Mouse (Mus musculus): Measurements from ENCODE around the gene Btbd18. TPM values are rescaled to one million over a fixed set of nuclear protein-coding genes. Genes with fewer than 3 reads are reported as not detected.

The Btbd18 gene
- not detected in 2 replicates for total RNA-seq (2014; rRNA removed)
- 0.27 and 0.35 TPM in 2 replicates for polyA plus RNA-seq (2015; fragmentation: Nextera tagmentation; extraction: Ambion mirVana)

DNA sequence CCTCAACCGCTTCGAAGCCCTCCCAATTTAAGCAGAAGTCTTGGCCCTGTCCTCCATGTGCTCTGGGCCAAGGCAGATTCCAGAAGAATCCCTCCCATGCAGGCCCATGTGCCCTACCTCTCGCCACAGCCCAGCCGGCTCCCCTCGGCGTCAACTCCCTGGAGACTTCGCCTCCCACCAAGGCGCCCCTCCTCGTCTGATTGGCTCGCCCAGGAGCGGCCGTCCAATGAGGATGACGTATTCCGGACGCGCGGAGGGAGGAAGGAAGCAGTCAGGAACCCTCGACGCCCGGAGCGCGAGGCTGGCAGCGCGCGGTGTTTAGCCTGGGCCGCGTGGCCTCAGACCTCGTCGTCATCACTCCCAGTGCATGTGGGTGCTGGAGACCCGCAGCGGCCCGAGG lies at the start of gene Btbd18:
Gene Btbd18, plus strand, starts transcription at position 274 of the 400 bp plus-strand sequence.
- H3K27me3 ChIP-seq (ENCODE audit: insufficient read depth, low read length) = no peaks in the 10 kb centered on the region
- DNase-seq (ENCODE audit: low spot score) (no peak), ATAC-seq (ENCODE audit: low FRiP score) (no peak)
- WGBS = 94% methylated on average over 32 of the region's 32 CpGs
- H3K36me3 ChIP-seq (ENCODE audit: insufficient read depth, low read length) = no peaks in the 10 kb centered on the region
- H3K27ac ChIP-seq (ENCODE audit: low read depth, low read length) = no peak within 1 kb of the TSS
- H3K4me3 ChIP-seq (ENCODE audit: low read depth, low read length) = no peak within 1 kb of the TSS
- no peak within 1 kb of the TSS for H3K9ac ChIP-seq (replicated peaks; ENCODE audit: low read length, poor library complexity, severe bottlenecking)
- no peak for TF ChIP-seq CTCF (IDR thresholded peaks at IDR 0.05)
- no peak within 1 kb of the TSS for H3K4me2 ChIP-seq (ENCODE audit: low read depth, low read length, poor library complexity, severe bottlenecking)
- H3K4me1 ChIP-seq (ENCODE audit: insufficient read depth, low read length) = no peaks in the 10 kb centered on the region
- no peaks in the 10 kb centered on the region for H3K9me3 ChIP-seq (ENCODE audit: low read length)

DNA sequence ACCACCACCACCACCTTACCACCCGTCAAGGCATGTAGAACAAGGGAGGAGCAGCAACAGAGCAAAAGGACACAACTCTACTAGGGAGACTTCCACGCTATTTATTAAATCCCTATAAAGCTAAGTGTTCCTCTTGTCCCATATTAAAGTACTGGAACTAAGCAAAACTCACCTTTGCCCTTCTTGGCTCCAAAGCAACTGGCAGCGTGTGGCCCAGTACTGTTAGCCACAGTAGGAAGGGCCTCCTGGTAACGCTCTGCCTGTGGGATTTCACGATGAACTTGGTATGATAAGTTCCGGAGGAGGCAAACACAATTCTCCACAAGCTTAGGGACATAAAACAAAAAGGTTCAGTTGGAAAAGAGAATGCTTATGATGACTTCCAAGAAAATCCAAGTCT lies 46.1 kb upstream of the Btbd18 start:
- Histone ChIP-seq H3K36me3 (ENCODE audit: insufficient read depth, low read length) (peaks cover 59% of the 10 kb centered on the region), H3K4me3 (ENCODE audit: low read depth, low read length) (no peak overlapping the region), H3K27ac (ENCODE audit: low read depth, low read length) (no peak overlapping the region), H3K27me3 (ENCODE audit: insufficient read depth, low read length) (no peaks in the 10 kb centered on the region), H3K4me2 (ENCODE audit: low read depth, low read length, poor library complexity, severe bottlenecking) (no peak overlapping the region), H3K9me3 (ENCODE audit: low read length) (no peaks in the 10 kb centered on the region), H3K4me1 (ENCODE audit: insufficient read depth, low read length) (no peaks in the 10 kb centered on the region), H3K9ac (replicated peaks; ENCODE audit: low read length, poor library complexity, severe bottlenecking) (no peak overlapping the region)
- WGBS = 93% methylated on average over 6 of the region's 6 CpGs
- DNase-seq (ENCODE audit: low spot score) (no peak), ATAC-seq (ENCODE audit: low FRiP score) (no peak)
- no peak for TF ChIP-seq CTCF (IDR thresholded peaks at IDR 0.05)

DNA sequence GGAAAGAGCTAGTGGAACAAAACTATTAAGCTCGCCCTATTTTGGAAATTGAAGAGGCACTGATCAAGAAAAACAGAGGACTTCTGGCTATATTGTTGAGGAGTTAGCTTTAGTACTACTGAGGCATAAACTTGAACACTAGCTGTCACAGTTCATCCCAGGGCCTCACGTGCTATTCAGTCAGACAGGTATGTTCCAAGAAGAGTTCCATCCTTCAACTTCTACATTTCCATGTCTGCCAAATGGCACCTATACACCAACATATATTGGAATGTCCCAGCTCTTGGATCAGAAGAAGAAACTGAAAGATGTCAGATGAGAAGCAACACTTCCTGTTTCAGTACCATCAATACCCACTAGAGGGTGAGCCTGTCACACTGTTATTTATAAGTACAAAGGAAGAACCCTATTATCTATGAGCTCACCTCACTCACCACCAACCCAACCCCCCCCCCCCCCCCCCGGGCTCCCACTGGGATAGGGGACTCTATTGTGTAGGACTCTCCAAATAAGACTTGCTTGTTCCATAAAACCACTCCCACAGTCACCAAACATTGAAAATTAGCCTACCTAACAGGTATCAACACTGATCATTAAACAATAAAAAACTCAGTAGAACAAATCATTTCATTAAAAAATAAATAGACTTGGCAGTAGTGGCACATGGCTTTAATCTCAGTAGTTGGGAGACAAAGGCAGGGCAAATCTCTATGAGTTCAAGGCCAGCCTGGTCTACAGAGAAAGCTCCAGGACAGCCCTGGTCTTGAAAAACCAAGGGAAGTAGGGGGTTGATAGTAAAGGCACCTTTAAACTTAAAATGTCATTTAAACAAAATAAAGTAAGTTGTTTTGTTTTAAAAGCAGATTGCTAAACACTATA lies 41.0 kb upstream of the Btbd18 start:
- TF ChIP-seq CTCF (IDR thresholded peaks at IDR 0.05) = peak; percentile 81
- no peaks in the 10 kb centered on the region for H3K4me1 ChIP-seq (ENCODE audit: insufficient read depth, low read length)
- no peaks in the 10 kb centered on the region for H3K27me3 ChIP-seq (ENCODE audit: insufficient read depth, low read length)
- H3K9me3 ChIP-seq (ENCODE audit: low read length) = no peaks in the 10 kb centered on the region
- 76% methylated on average over 3 of the region's 3 CpGs for WGBS
- peak; percentile 72 for DNase-seq (ENCODE audit: low spot score)
- H3K9ac ChIP-seq (replicated peaks; ENCODE audit: low read length, poor library complexity, severe bottlenecking) = no peak overlapping the region
- no peak overlapping the region for H3K4me3 ChIP-seq (ENCODE audit: low read depth, low read length)
- H3K4me2 ChIP-seq (ENCODE audit: low read depth, low read length, poor library complexity, severe bottlenecking) = no peak overlapping the region
- no peak overlapping the region for H3K27ac ChIP-seq (ENCODE audit: low read depth, low read length)
- peak; percentile 86; the same call in 1 of the 2 replicates for ATAC-seq (ENCODE audit: low FRiP score)
- H3K36me3 ChIP-seq (ENCODE audit: insufficient read depth, low read length) = peaks cover 48% of the 10 kb centered on the region

DNA sequence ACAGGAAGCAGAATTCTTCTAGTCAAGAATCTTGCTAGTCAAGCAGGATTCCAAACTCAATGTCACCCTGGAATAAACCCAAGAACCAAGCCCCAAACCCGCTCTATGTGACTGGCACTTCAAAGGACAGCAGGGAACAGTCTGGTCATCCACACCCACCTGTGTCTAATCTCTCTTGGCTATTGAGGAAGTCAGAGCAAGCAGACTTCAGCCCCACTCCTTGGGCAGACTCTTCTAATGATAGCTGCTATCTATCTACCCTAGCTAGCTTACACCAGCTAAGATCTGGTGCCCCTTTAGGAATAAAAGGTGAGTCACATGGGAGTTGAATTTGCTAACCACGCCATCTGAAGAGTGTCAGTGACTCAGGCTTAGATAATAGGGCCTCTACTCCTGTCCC lies 40.0 kb upstream of the Btbd18 start:
- no peak for TF ChIP-seq CTCF (IDR thresholded peaks at IDR 0.05)
- Histone ChIP-seq H3K27me3 (ENCODE audit: insufficient read depth, low read length) (no peaks in the 10 kb centered on the region), H3K36me3 (ENCODE audit: insufficient read depth, low read length) (peaks cover 39% of the 10 kb centered on the region), H3K4me3 (ENCODE audit: low read depth, low read length) (no peak overlapping the region), H3K4me1 (ENCODE audit: insufficient read depth, low read length) (no peaks in the 10 kb centered on the region), H3K9ac (replicated peaks; ENCODE audit: low read length, poor library complexity, severe bottlenecking) (no peak overlapping the region), H3K4me2 (ENCODE audit: low read depth, low read length, poor library complexity, severe bottlenecking) (no peak overlapping the region), H3K27ac (ENCODE audit: low read depth, low read length) (no peak overlapping the region), H3K9me3 (ENCODE audit: low read length) (no peaks in the 10 kb centered on the region)
- no peak for ATAC-seq (ENCODE audit: low FRiP score)
- no peak for DNase-seq (ENCODE audit: low spot score)
- 76% methylated on average over 2 of the region's 2 CpGs for WGBS

DNA sequence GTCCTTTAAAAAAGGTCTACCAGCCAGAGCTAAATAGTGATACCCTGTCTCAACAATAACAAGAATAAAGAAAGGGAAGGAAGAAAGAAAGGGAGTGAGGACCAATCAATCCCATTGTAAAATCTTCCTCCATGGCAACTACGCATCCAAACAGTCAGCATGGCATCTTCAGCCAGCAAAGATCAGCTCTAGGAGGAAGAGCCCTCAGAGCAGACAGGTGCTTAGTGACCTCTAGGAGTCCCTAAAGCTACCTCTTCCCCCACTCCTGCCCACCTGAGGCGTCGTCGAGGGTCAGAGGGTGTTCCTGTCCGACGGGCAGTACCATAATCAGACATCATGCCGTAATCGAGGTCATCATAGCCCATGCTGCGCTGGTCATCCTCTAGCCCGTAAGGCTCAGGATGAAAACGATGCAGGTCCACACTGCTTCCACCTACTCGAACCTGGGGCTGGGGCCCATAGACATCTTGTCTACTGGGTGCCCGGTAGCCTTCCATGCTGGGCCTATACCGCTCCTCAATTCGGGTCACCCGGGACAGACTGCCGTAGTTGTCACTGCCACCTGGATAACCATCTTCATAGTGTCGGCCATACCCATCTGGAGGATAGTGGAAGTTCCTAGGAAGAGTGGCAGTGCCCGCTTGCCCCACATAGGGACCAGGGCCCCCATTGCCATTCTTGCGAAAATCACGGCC lies 39.1 kb upstream of the Btbd18 start:
- H3K27me3 ChIP-seq (ENCODE audit: insufficient read depth, low read length) = no peaks in the 10 kb centered on the region
- ATAC-seq (ENCODE audit: low FRiP score) = peak; percentile 32; the same call in 1 of the 2 replicates
- no peak overlapping the region for H3K27ac ChIP-seq (ENCODE audit: low read depth, low read length)
- H3K9me3 ChIP-seq (ENCODE audit: low read length) = no peaks in the 10 kb centered on the region
- no peak for DNase-seq (ENCODE audit: low spot score)
- no peak overlapping the region for H3K9ac ChIP-seq (replicated peaks; ENCODE audit: low read length, poor library complexity, severe bottlenecking)
- H3K4me2 ChIP-seq (ENCODE audit: low read depth, low read length, poor library complexity, severe bottlenecking) = no peak overlapping the region
- no peak for TF ChIP-seq CTCF (IDR thresholded peaks at IDR 0.05)
- 96% methylated on average over 21 of the region's 21 CpGs for WGBS
- H3K4me1 ChIP-seq (ENCODE audit: insufficient read depth, low read length) = no peaks in the 10 kb centered on the region
- peaks cover 35% of the 10 kb centered on the region for H3K36me3 ChIP-seq (ENCODE audit: insufficient read depth, low read length)
- no peak overlapping the region for H3K4me3 ChIP-seq (ENCODE audit: low read depth, low read length)

DNA sequence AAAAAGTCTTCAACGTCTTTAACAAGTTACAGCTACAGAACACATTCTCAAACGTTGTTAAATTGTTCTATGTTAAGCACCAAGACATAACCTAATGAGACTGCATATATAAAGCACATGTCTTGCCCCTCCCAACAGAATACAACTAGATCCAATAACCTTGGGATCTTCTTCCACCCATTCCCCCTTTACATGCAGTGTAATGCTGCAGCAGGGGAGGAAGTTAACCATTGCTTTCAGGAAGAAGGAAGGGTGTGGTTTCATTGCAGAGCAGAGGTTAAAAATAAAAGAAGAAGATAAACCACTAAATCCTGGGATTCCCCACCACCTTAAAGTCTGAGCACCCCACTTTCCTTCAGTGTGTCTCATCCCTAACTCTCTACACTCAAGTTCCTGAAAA lies 36.2 kb upstream of the Btbd18 start:
- no peak overlapping the region for H3K27ac ChIP-seq (ENCODE audit: low read depth, low read length)
- DNase-seq (ENCODE audit: low spot score) = no peak
- peaks cover 24% of the 10 kb centered on the region for H3K36me3 ChIP-seq (ENCODE audit: insufficient read depth, low read length)
- no peaks in the 10 kb centered on the region for H3K27me3 ChIP-seq (ENCODE audit: insufficient read depth, low read length)
- ATAC-seq (ENCODE audit: low FRiP score) = no peak
- no peak overlapping the region for H3K4me2 ChIP-seq (ENCODE audit: low read depth, low read length, poor library complexity, severe bottlenecking)
- H3K4me3 ChIP-seq (ENCODE audit: low read depth, low read length) = no peak overlapping the region
- TF ChIP-seq CTCF (IDR thresholded peaks at IDR 0.05) = no peak
- H3K9ac ChIP-seq (replicated peaks; ENCODE audit: low read length, poor library complexity, severe bottlenecking) = no peak overlapping the region
- no peaks in the 10 kb centered on the region for H3K9me3 ChIP-seq (ENCODE audit: low read length)
- H3K4me1 ChIP-seq (ENCODE audit: insufficient read depth, low read length) = peaks cover 3% of the 10 kb centered on the region; the same call in 1 of the 2 replicates
- WGBS = 80% methylated on average over 2 of the region's 2 CpGs
